8 mouse cellular contexts compared by ENCODE assay signal in the genomic region with DNA sequence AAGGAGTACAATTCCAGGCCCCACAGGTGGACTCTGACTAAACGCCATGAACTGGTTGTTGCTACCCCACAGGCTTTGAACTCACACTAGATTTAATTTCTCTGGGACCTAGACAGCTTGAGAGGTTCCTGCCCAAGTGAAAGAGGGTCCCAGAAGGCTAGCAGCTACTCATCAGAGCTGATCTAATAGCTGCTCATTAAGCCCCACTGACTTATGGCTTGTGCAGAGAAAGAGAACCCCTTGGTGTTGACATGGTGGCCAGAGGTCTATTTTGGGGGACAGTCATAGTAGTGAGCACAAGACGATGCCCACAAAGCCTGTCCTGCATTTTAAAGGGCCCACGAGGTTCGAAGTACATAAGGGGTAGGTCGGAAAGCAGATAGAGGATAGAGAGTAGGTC. TPM values are rescaled to one million over a fixed set of nuclear protein-coding genes. Genes with fewer than 3 reads are reported as not detected.
DNase-seq lines count a peak whose midpoint lies in the region; ATAC-seq and TF ChIP-seq lines count a peak whose summit lies in the region.

No protein-coding gene starts in this region.

- H3K27ac ChIP-seq in lung, embryonic 16.5 days (ENCODE audit: low read length) = no peak overlapping the region
- no peak overlapping the region for H3K27ac ChIP-seq in forebrain, embryonic 11.5 days (ENCODE audit: low read depth, low read length)
- no peak overlapping the region for H3K27ac ChIP-seq in limb, embryonic 11.5 days (replicated peaks; ENCODE audit: low read depth, low read length)
- H3K27ac ChIP-seq in olfactory bulb, adult 2 months (ENCODE audit: insufficient read depth, low read depth, low read length) = no peak overlapping the region

- peaks cover 46% of the 10 kb centered on the region for H3K4me1 ChIP-seq in lung, embryonic 16.5 days (replicated peaks; ENCODE audit: control insufficient read depth, insufficient read depth, low read length)
- H3K4me1 ChIP-seq in forebrain, embryonic 11.5 days (replicated peaks; ENCODE audit: control insufficient read depth, insufficient read depth, low read length) = peaks cover 19% of the 10 kb centered on the region
- peaks cover 21% of the 10 kb centered on the region for H3K4me1 ChIP-seq in limb, embryonic 11.5 days (ENCODE audit: control insufficient read depth, insufficient read depth, low read length)
- H3K4me1 ChIP-seq in olfactory bulb, adult 2 months (ENCODE audit: control insufficient read depth, insufficient read depth, low read length) = peaks cover 25% of the 10 kb centered on the region

- ATAC-seq in lung, embryonic 16.5 days (ENCODE audit: low read depth) = no peak
- no peak for ATAC-seq in forebrain, embryonic 11.5 days (replicated peaks; ENCODE audit: low FRiP score)
- ATAC-seq in limb, embryonic 11.5 days (ENCODE audit: insufficient number of reproducible peaks, low FRiP score, low TSS enrichment, low read depth) = no peak

- DNase-seq in lung, postnatal 36 days = no peak
- no peak for DNase-seq in forebrain, embryonic 11.5 days (ENCODE audit: low spot score)
- no peak for DNase-seq in limb, embryonic 11.5 days (ENCODE audit: low spot score)
- no peak for DNase-seq in layer of hippocampus, postnatal 10 days (ENCODE audit: low spot score in 2 of 2)
- DNase-seq in cerebellum, adult 8-10 months = no peak
- DNase-seq in left cerebral cortex, adult 18-20 months (ENCODE audit: low spot score in 2 of 2) = no peak

- peak overlapping the region; percentile 92 for H3K9ac ChIP-seq in lung, embryonic 16.5 days (ENCODE audit: low read length)
- H3K9ac ChIP-seq in forebrain, embryonic 11.5 days (ENCODE audit: low read length) = peak overlapping the region; percentile 91
- peak overlapping the region; percentile 92; the same call in 1 of the 2 replicates for H3K9ac ChIP-seq in limb, embryonic 11.5 days (ENCODE audit: low read length)

- no peaks in the 10 kb centered on the region for H3K9me3 ChIP-seq in lung, embryonic 16.5 days (ENCODE audit: control insufficient read depth, low read length)
- no peaks in the 10 kb centered on the region for H3K9me3 ChIP-seq in forebrain, embryonic 11.5 days (ENCODE audit: control insufficient read depth, low read length)
- H3K9me3 ChIP-seq in limb, embryonic 11.5 days (ENCODE audit: control insufficient read depth, low read length) = no peaks in the 10 kb centered on the region

- H3K4me3 ChIP-seq in lung, embryonic 16.5 days (ENCODE audit: low read length) = peak overlapping the region; percentile 86
- peak overlapping the region; percentile 78 for H3K4me3 ChIP-seq in forebrain, embryonic 11.5 days (ENCODE audit: low read depth, low read length)
- H3K4me3 ChIP-seq in limb, embryonic 11.5 days (ENCODE audit: low read depth, low read length) = peak overlapping the region; percentile 80
- H3K4me3 ChIP-seq in olfactory bulb, adult 2 months (ENCODE audit: insufficient read depth, low read depth, low read length) = peak overlapping the region; percentile 65

- WGBS in lung, embryonic 16.5 days = 9% methylated on average over 5 of the region's 5 CpGs
- 12% methylated on average over 5 of the region's 5 CpGs for WGBS in forebrain, embryonic 11.5 days
- 12% methylated on average over 5 of the region's 5 CpGs for WGBS in limb, embryonic 11.5 days
- WGBS in olfactory bulb, adult 2 months = 7% methylated on average over 5 of the region's 5 CpGs

- H3K27me3 ChIP-seq in lung, embryonic 16.5 days (ENCODE audit: control insufficient read depth, insufficient read depth, low read depth, low read length) = no peaks in the 10 kb centered on the region
- peaks cover 12% of the 10 kb centered on the region for H3K27me3 ChIP-seq in forebrain, embryonic 11.5 days (ENCODE audit: control insufficient read depth, insufficient read depth, low read length)
- H3K27me3 ChIP-seq in limb, embryonic 11.5 days (ENCODE audit: control insufficient read depth, insufficient read depth, low read length) = no peaks in the 10 kb centered on the region

- peak overlapping the region; percentile 94 for H3K4me2 ChIP-seq in lung, embryonic 16.5 days (ENCODE audit: low read depth, low read length)
- peak overlapping the region; percentile 94 for H3K4me2 ChIP-seq in forebrain, embryonic 11.5 days (ENCODE audit: low read depth, low read length, severe bottlenecking)
- H3K4me2 ChIP-seq in limb, embryonic 11.5 days (ENCODE audit: low read depth, severe bottlenecking) = peak overlapping the region; percentile 90

- no peak for TF ChIP-seq POLR2A in olfactory bulb, adult 2 months (IDR thresholded peaks at IDR 0.05; ENCODE audit: insufficient read depth, low read depth, low read length)

- H3K36me3 ChIP-seq in lung, embryonic 16.5 days (ENCODE audit: control insufficient read depth, insufficient read depth, low read length) = peaks cover 26% of the 10 kb centered on the region
- H3K36me3 ChIP-seq in forebrain, embryonic 11.5 days (ENCODE audit: control insufficient read depth, insufficient read depth, low read length) = peaks cover 3% of the 10 kb centered on the region
- peaks cover 30% of the 10 kb centered on the region for H3K36me3 ChIP-seq in limb, embryonic 11.5 days (ENCODE audit: control insufficient read depth, insufficient read depth, low read length)

- no peak for TF ChIP-seq CTCF in olfactory bulb, adult 2 months (IDR thresholded peaks at IDR 0.05; ENCODE audit: insufficient read depth, low read depth, low read length)

RNA-seq across cellular contexts. Expression of a gene that starts 0.8 kb away (rescaled TPM):
- polyA plus RNA-seq in lung, embryonic 16.5 days (2015; fragmentation: Nextera tagmentation; extraction: Ambion mirVana) = 59.9 and 61.3 TPM in 2 replicates
- polyA plus RNA-seq in forebrain, embryonic 11.5 days (2014; fragmentation: Nextera tagmentation; extraction: Ambion mirVana) = 73.9 and 78.5 TPM in 2 replicates
- polyA plus RNA-seq in limb, embryonic 11.5 days (2014; fragmentation: Nextera tagmentation; extraction: Ambion mirVana) = 70.9 and 73.3 TPM in 2 replicates
- polyA plus RNA-seq in olfactory bulb, adult 2 months (2012; ENCODE audit: insufficient read depth, insufficient read length, low replicate concordance, missing spikeins) = not detected in 2 replicates
- total RNA-seq in layer of hippocampus, postnatal 10 days (2021) = 10 to 100 TPM; 43.0 to 50.5 TPM
- total RNA-seq in left cerebral cortex, adult 18-20 months (2021) = 10 to 100 TPM; 36.6 to 41.6 TPM

RNA-seq across cellular contexts. Expression of a gene that starts 0.9 kb away (rescaled TPM):
- 88.3 and 91.2 TPM in 2 replicates for polyA plus RNA-seq in lung, embryonic 16.5 days (2015; fragmentation: Nextera tagmentation; extraction: Ambion mirVana)
- 29.7 and 34.0 TPM in 2 replicates for polyA plus RNA-seq in forebrain, embryonic 11.5 days (2014; fragmentation: Nextera tagmentation; extraction: Ambion mirVana)
- 21.2 and 22.3 TPM in 2 replicates for polyA plus RNA-seq in limb, embryonic 11.5 days (2014; fragmentation: Nextera tagmentation; extraction: Ambion mirVana)
- polyA plus RNA-seq in olfactory bulb, adult 2 months (2012; ENCODE audit: insufficient read depth, insufficient read length, low replicate concordance, missing spikeins) = not detected in 2 replicates
- total RNA-seq in layer of hippocampus, postnatal 10 days (2021) = 10 to 100 TPM; 32.9 to 34.1 TPM
- 10 to 100 TPM; 10.3 to 11.6 TPM for total RNA-seq in left cerebral cortex, adult 18-20 months (2021)

RNA-seq across cellular contexts. Expression of a gene that starts 7.0 kb away (rescaled TPM):
- 36.4 and 39.3 TPM in 2 replicates for polyA plus RNA-seq in lung, embryonic 16.5 days (2015; fragmentation: Nextera tagmentation; extraction: Ambion mirVana)
- polyA plus RNA-seq in forebrain, embryonic 11.5 days (2014; fragmentation: Nextera tagmentation; extraction: Ambion mirVana) = 40.3 and 48.6 TPM in 2 replicates
- 27.2 and 35.7 TPM in 2 replicates for polyA plus RNA-seq in limb, embryonic 11.5 days (2014; fragmentation: Nextera tagmentation; extraction: Ambion mirVana)
- not detected in 2 replicates for polyA plus RNA-seq in olfactory bulb, adult 2 months (2012; ENCODE audit: insufficient read depth, insufficient read length, low replicate concordance, missing spikeins)
- 10 to 100 TPM; 38.7 to 39.9 TPM for total RNA-seq in layer of hippocampus, postnatal 10 days (2021)
- total RNA-seq in left cerebral cortex, adult 18-20 months (2021) = 10 to 100 TPM; 28.9 to 29.1 TPM

RNA-seq across cellular contexts. Expression of a gene that starts 13.3 kb away (rescaled TPM):
- 39.3 and 42.0 TPM in 2 replicates for polyA plus RNA-seq in lung, embryonic 16.5 days (2015; fragmentation: Nextera tagmentation; extraction: Ambion mirVana)
- polyA plus RNA-seq in forebrain, embryonic 11.5 days (2014; fragmentation: Nextera tagmentation; extraction: Ambion mirVana) = 3.6 and 5.9 TPM in 2 replicates
- 5.3 and 6.8 TPM in 2 replicates for polyA plus RNA-seq in limb, embryonic 11.5 days (2014; fragmentation: Nextera tagmentation; extraction: Ambion mirVana)
- not detected in 2 replicates for polyA plus RNA-seq in olfactory bulb, adult 2 months (2012; ENCODE audit: insufficient read depth, insufficient read length, low replicate concordance, missing spikeins)
- 1 to 10 TPM; 4.6 to 7.2 TPM for total RNA-seq in layer of hippocampus, postnatal 10 days (2021)
- 1 to 10 TPM; 3.7 to 4.5 TPM for total RNA-seq in left cerebral cortex, adult 18-20 months (2021)

RNA-seq across cellular contexts. Expression of a gene that starts 19.2 kb away (rescaled TPM):
- polyA plus RNA-seq in lung, embryonic 16.5 days (2015; fragmentation: Nextera tagmentation; extraction: Ambion mirVana) = 42.9 and 46.2 TPM in 2 replicates
- 16.9 and 17.9 TPM in 2 replicates for polyA plus RNA-seq in forebrain, embryonic 11.5 days (2014; fragmentation: Nextera tagmentation; extraction: Ambion mirVana)
- 11.3 and 12.5 TPM in 2 replicates for polyA plus RNA-seq in limb, embryonic 11.5 days (2014; fragmentation: Nextera tagmentation; extraction: Ambion mirVana)
- polyA plus RNA-seq in olfactory bulb, adult 2 months (2012; ENCODE audit: insufficient read depth, insufficient read length, low replicate concordance, missing spikeins) = not detected in 2 replicates
- 10 to 100 TPM; 18.7 to 23.4 TPM for total RNA-seq in layer of hippocampus, postnatal 10 days (2021)
- 10 to 100 TPM; 23.6 to 24.8 TPM for total RNA-seq in left cerebral cortex, adult 18-20 months (2021)

Comparison
In these comparisons a context has a peak if more than half of its experiments do, and no peak if none do; other contexts are left out.
1. RNA of a gene that starts 0.8 kb away (polyA plus RNA-seq): 73.9 to 78.5 TPM in forebrain, embryonic 11.5 days, 70.9 to 73.3 TPM in limb, embryonic 11.5 days and 59.9 to 61.3 TPM in lung, embryonic 16.5 days; not detected in olfactory bulb, adult 2 months; every median in the first group is over 10 times any median in the second.
2. RNA of a gene that starts 0.9 kb away (polyA plus RNA-seq): 88.3 to 91.2 TPM in lung, embryonic 16.5 days, 29.7 to 34.0 TPM in forebrain, embryonic 11.5 days and 21.2 to 22.3 TPM in limb, embryonic 11.5 days; not detected in olfactory bulb, adult 2 months; every median in the first group is over 10 times any median in the second.
3. Peak in every context shown above with its lines, with median percentiles within 50 percentile points of each other: H3K4me2 ChIP-seq, H3K4me3 ChIP-seq and H3K9ac ChIP-seq.